Mouse (Mus musculus) lung, postnatal 10 days (tissue): ENCODE results near the gene Mylk.
"Not testable (repeated sequence)": the region's sequence is repeated elsewhere in the genome, so short reads cannot be mapped to it uniquely, and the experiment has no call there.

ENCODE experiments used
- DNase-seq: peaks from one replicate; pipeline ENCODE4 v3.0.0; 2021

The Mylk gene

DNA sequence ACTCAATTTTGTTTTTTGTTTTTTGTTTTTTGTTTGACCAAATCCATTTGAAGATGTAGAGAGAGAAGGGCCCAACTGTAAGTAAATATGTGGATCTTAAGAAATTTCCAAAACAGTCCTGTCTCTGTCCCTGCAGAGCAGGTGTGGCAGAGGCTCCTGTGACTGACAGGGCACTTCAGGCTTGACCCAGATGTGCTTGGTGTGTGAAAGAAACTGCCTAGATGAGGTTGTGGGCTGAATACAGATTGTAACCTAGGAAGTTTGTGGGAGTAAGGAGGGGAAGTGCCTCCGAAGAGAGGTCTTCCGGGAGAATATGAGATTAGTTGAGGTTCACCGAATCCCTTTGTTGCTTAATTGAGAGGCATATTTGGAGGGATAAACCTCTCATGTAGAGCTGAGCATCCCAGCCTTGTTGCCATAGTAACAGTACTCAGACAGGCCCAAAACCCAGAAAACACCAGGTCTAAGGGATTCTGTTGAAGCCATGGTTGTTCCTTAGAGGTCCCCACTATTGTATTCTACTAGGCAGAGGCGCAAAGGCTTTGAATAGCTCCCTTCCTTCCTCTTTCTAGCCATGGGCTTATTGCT is 27.5 kb downstream of the Mylk start:
- DNase-seq = no peak

GRCm38 (mm10) chr16:34782442-34782841 is 37.4 kb downstream of the Mylk start:
- no peak for DNase-seq

DNA sequence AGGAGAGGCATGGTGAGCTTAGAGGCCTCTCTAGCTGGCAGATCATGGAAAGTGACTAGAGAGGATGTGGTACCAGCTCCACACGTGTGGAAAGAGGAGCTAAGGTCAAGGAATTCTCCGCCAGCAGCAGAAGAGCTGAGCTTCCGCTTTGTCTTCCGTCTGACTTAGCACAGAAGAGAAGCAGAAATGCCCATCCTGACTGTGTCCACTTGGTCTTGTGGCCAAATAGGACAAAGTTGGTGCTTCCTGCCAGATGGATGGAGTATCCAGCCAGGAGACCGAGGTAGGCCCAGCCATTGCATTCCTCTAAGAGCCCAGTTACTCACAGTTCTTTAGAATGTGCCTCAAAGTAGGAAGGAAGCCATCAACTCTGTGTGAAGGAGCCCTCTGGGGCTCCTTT is 38.5 kb downstream of the Mylk start:
- DNase-seq = no peak

DNA sequence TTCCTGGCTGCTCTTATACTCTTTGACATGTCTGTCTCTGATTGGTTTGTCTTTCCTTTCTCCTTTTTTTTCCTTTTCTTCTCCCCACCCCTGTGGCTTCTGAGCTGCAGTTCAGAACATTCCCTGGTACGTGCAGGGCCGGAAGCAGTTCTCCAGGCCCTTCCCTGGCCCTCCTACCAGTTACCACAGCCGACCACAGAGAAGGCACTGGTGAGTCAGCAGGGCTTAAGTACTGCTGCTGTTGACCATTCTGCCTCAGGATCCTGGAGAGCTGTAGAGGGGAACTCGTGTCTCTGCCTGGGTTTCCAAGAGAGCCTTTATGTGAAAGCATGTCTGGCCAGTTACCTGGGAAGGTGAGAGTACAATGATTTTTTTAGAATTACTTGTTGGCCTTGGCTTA is 39.7 kb downstream of the Mylk start:
- DNase-seq = no peak

DNA sequence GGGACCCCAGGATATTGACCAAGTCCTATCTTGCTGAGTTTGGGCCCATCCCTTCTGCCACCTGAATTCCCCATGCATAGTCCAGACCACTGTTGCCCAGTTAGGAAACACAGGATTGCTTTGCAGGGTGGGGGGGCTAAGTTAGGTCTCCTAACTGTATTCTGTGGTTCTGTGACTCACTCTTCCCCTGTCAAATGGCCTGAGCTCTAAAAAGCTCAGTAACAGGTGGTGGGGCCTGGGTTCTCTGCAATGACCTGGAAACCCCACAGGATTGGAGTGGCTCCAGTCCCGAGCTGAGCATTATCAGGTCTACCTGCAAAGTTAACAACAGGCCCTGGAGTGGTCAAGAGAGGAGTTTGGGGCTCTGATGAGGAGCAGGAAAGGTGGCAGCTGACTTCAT is 47.5 kb downstream of the Mylk start:
- DNase-seq = no peak

GRCm38 (mm10) chr16:34793000-34793399 is 48.0 kb downstream of the Mylk start:
- peak; percentile 38 for DNase-seq

DNA sequence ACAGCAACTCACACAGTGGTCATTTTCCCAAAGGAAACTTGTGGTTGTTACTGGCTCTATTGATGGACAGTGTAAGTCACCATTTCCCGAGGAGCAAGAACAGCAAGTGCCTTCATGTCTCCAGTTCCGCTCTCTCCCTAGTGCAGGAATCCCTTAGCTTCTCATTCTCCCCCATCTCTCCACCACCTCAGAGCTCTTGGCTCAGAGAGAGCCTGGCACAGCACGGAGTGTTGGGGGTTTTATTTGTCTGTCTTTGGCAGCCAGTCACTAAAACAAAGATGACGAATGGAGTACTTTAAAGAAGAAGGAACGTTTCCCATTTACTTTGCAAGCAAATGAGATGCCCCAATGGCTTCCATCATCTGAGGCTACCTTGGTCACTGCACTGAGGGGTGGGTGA is 56.2 kb downstream of the Mylk start:
- peak; percentile 63 for DNase-seq

- no peak for DNase-seq
Measured at GRCm38 (mm10) chr16:34804286-34805010, 59.4 kb downstream of the Mylk start.

DNA sequence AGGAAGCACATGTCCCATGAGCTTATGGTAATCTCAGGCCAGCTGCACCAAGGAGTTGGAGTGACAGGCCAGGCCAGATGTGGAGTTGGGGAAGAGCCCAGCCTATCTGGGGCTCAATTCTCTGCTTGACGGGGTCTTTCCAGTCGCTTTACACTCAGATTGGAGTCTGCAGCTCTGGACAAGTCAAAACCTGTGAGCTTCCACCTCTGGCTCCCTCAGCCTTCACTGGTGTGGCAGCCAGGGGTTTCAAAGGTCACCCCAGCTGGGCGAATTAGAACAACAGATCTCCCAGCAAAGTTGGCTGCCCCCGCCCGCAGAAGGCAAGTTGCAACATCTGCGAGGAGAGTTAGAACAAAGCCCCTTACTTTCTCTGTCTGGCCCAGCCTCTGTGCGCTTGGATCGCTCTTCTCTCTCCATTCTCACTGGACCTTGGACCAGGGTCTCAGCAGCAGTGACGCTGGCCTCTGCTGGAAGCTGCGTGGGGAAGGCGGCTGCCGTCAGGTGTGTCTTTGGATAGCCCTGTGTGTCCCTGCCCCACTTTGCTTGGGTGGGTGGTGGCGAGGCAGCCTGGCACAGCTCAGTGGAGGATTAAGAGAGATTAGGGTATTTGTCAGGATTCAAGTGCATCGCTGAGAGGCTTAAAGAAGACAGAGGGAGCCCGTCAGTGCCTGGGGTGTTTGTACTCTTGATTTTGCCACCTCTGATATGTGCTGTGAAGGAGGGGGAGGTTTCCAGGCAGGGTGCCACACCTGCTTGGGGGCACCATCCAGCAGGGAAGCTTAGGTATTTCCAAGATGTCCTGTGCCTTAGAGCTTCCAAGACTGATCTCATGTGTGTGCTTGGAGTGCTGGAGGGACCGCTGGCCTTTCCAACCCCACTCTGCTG is 62.1 kb downstream of the Mylk start:
- peak; percentile 67 for DNase-seq

- no peak for DNase-seq
Measured at GRCm38 (mm10) chr16:34807768-34808275, 62.8 kb downstream of the Mylk start.

GRCm38 (mm10) chr16:34812165-34812564 is 67.2 kb downstream of the Mylk start:
- DNase-seq = no peak

GRCm38 (mm10) chr16:34813161-34813560 is 68.2 kb downstream of the Mylk start:
- not testable (repeated sequence) for DNase-seq

DNA sequence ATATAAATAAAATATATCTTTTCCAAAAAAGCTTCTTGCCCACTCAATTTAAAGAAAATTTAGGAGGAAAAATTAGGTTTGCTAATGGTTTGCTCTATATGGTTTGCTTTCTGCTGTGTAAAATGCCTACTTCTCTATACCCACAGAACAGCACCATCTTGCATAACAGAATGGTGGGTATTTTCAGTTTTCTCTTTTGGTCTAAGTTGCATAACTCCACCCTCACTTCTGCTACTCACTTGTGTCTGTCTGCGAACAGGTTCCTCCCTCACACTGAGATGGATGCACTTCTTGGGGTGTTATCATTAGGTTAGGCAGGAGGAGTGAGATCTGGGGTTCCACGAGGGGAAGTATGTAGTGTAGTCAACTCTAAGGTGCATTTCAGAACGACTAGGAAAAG is 68.6 kb downstream of the Mylk start:
- DNase-seq = no peak

- DNase-seq = no peak
Measured at GRCm38 (mm10) chr16:34814612-34815011, 69.6 kb downstream of the Mylk start.

DNA sequence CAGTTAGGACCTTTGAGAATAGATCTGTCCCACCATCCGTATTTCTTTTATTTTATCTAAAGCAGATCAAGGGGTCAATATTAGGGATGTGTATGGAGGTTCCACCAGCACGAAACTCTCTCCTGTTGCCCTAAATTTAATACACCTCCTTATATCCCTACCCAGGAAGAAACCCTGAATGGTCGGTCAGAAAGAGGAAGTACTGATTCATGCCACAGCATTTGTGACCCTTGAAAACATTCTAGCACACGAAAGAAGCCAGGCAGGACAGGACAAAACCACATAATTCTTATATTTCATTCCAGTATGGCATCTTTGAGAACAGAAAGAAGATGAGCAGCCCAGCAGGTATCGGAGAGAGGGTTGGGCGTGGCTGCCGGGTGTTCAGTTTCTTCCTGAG is 71.5 kb downstream of the Mylk start:
- no peak for DNase-seq

DNA sequence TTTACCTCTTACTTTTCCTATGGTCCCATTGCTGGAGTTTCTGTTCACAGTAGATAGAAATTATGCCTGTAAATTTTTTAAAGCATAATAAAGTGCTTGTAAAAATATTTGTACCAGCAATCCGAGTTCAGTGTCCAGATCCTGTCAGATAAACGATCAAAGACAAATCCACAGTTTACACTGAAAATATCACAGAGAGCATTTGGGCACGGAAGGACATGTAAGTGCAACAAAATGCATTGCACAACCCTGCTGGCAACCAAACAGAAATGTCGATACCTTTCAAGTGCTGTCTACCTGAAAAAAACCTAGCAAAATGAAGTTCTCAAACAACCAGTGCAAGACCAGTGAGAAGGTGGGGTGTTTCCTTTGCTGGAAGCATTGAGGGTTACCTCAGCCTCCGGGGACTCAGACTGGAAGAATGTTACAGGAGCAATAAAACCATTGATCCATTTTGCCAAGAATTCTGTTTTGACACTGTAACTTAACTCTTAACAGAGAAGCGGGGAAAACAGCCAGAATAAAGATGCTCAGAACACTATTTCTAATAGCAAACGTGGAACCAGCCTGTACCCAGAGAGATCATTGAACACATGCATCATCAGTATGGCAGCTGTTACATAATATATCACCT is 80.2 kb downstream of the Mylk start:
- DNase-seq = no peak

GRCm38 (mm10) chr16:34834477-34834876 is 89.5 kb downstream of the Mylk start:
- no peak for DNase-seq

- no peak for DNase-seq
Measured at GRCm38 (mm10) chr16:34839004-34839703, 94.1 kb downstream of the Mylk start.

DNA sequence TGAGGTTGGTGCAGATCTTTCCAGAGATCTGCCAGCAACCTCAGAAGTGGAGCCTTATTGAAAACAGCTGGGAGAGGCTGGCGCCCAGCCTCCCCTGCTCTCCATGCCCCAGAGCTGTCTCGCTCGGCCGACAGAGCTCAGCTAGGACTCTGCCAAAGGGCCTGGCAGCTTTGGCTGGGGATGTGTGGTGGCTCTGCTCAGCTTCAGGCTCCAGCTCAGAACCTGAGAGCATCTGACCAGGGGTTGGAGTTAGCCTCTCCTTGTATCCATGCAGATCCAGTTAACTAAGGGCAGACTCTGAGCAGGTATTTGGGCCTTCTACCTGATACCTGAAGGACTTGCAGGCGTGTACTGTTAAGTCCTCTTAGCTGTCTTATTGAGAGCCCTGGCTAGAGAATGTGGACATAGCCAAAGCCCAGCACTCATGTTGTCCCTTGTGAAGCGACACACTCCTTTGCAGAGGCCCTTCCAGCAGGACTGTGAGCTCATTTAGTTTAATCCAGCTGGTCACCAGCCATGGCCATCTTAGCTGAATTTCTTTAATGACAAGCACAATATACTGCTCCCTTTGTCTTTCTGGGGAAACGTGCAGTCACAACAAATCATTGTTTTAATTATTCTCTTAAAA is 94.8 kb downstream of the Mylk start:
- peak; percentile 74 for DNase-seq

GRCm38 (mm10) chr16:34844783-34845182 is 99.8 kb downstream of the Mylk start:
- DNase-seq = no peak

DNA sequence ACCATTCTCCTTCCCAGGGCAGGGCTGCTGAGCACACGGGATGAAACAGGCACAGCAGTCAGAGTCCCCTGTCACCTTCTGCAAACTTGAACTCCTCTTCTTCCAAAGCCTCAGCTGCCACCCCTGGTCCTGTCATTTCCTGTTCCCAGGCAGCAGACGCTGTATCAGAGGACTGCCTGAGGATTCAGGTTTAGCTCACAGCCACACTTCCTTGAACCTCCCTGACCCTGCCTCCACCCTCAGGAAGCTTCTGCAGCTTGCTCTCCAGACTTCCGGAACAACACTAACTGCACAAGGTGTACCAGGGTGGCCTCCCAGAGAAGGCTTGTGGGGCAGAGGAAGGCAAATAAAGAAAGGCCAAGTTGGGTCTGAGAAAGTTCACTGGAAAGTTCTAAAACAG is 102.6 kb downstream of the Mylk start:
- no peak for DNase-seq

DNA sequence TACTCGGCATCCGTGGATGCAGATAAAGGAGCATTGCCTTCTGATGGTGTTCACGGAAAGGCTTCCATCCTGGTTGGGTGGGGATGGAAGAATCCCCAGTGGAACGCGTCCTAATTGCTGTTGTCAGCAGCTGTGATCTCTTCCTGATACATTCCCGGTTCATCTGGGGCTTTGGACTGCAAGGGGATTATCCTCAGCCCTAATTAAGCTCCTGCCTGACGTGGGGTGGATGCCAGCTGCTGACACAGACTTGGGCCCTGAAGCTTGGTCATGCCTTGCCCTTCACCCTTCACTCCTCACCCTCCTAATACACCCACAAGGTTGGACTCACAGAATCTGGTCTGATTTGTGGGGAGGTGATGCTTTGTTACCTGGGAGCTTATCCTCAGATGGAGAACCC is 109.1 kb downstream of the Mylk start:
- DNase-seq = peak; percentile 14
